Mouse (Mus musculus): ENCODE measurements around the gene Atxn7l2. TPM values are rescaled to one million over a fixed set of nuclear protein-coding genes. Genes with fewer than 3 reads are reported as not detected.
A peak's percentile ranks its signal among the peaks of the same experiment; 100 is the strongest.

Gene Atxn7l2
- total RNA-seq, 2 experiments from 2014 or later, result 30.6 to 32.8 TPM

GRCm38 (mm10) chr3:108225711-108226557, 15.2 kb upstream of the Atxn7l2 start:
- no peak for TF ChIP-seq CTCF (IDR thresholded peaks at IDR 0.05)
- DNase-seq (ENCODE audit: extremely low spot score in 1 of 2, low spot score in 2 of 2), result no peak
- Histone ChIP-seq H3K4me3 (peak overlapping the region; percentile 42), H3K27ac (no peak overlapping the region)
- intact Hi-C loops (cut with DNase I), result no loop called here

- H3K4me3 ChIP-seq, result no peak overlapping the region
- TF ChIP-seq CTCF (IDR thresholded peaks at IDR 0.05), result no peak
- no peak for DNase-seq (ENCODE audit: extremely low spot score in 1 of 2, low spot score in 2 of 2)
- no peak overlapping the region for H3K27ac ChIP-seq
- intact Hi-C loops (cut with DNase I), result no loop called here
Measured at GRCm38 (mm10) chr3:108220661-108221060, 9.9 kb upstream of the Atxn7l2 start.

DNA sequence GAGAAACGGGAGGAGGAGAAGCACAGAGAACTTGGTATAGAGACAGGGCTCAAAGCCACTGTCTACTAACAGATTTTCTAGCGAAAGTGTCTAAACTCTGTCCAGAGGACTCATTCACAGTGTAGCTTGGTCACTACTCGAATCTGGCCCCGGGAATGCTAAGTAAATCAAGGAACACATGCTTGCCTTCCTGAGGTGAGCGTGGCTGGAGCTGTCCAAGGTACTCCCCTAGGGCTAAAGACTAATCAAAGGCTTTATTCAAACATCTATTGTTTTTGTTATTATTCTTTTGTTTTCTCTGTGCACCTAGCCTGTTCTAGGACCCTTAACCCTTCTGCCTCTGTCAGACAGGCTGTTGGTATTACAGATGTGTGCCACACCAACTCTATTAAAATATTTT, 4.0 kb upstream of the Atxn7l2 start:
- Histone ChIP-seq H3K4me3 (no peak overlapping the region), H3K27ac (no peak overlapping the region)
- intact Hi-C loops (cut with DNase I), result no loop called here
- DNase-seq (ENCODE audit: extremely low spot score in 1 of 2, low spot score in 2 of 2), result no peak
- TF ChIP-seq CTCF (IDR thresholded peaks at IDR 0.05), result no peak

DNA sequence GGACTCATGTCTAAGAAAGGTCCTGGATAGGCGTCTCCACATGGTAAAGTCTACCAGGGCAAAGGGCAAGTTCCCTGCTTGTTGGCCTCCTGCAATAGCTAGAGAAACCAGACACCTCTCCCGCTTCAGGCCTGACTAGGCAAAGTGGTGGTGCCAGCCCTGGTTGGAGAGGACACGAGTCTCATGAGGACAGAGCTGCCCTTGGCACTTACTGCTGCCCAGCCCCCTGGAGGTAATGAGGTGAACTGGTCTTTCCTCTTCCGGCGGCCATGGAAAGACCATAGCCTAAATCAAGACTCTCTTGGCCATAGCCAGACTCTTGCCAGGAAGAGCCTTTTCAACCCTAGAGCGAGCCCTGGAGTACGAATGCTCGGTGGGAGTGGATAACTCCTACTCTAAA, 1.7 kb upstream of the Atxn7l2 start:
- no peak overlapping the region for H3K27ac ChIP-seq
- no peak for DNase-seq (ENCODE audit: extremely low spot score in 1 of 2, low spot score in 2 of 2)
- TF ChIP-seq CTCF (IDR thresholded peaks at IDR 0.05), result no peak; the same call in 1 of the 2 replicates
- intact Hi-C loops (cut with DNase I), result no loop called here
- no peak overlapping the region for H3K4me3 ChIP-seq

- Histone ChIP-seq H3K27ac (peak overlapping the region; percentile 100), H3K4me3 (no peak overlapping the region)
- TF ChIP-seq CTCF (IDR thresholded peaks at IDR 0.05), result no peak
- DNase-seq (ENCODE audit: extremely low spot score in 1 of 2, low spot score in 2 of 2), result no peak
- intact Hi-C loops (cut with DNase I), result loop anchor here (2.0 kb wide), 3 partner anchors 21 to 45 kb away; partner anchors contain the start of genes Amigo1 and Psma5
Measured at GRCm38 (mm10) chr3:108211845-108212244, 1.1 kb upstream of the Atxn7l2 start.

DNA sequence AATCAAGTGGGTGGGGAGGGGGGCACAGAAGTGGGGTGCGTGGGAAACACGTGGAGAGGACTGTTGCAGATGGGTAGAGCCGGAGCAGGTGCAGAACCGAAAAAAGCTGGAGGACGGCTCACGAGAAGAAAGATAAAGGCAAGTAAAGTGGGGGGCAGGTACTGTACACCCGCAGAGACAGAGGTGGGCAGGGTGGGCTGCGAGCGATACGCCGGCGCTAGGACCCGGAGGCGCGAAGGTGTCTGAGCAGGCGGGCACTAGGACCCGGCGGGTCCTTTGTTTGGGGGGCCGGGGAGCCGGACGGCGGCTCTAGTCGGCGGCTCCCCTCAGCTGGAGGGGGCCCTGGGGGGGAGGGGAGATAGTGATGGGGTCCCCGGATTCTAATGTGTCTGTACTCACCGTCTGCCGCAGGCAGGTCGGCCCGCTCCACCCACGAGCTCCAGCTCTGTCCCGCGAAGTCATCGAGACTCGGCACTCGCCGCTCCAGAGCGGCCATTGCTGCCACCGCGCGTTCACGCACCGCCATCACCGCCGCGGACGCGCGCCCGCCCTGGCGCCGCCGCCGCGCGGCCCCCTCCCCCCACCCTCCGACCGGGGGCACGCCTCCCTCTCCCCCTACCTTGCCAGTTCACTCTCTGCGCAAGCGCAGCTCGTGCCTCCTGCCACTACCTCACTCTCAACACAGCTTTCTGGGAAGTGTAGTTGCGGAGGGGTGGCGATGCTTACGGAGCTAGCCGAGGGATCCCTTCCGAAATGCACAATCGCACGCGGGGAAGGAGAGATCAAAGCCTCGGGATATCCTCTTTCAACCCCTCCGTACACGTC, 576 bp downstream of the Atxn7l2 start:
- Histone ChIP-seq H3K27ac (peak overlapping the region; percentile 100), H3K4me3 (peak overlapping the region; percentile 90)
- no peak for TF ChIP-seq CTCF (IDR thresholded peaks at IDR 0.05)
- DNase-seq (ENCODE audit: extremely low spot score in 1 of 2, low spot score in 2 of 2), result peak; percentile 92 to 93
- intact Hi-C loops (cut with DNase I), result loop anchor here (1.0 to 2.0 kb wide), 4 partner anchors 10 to 47 kb away; partner anchors contain the start of genes Amigo1 and Psma5

GRCm38 (mm10) chr3:108209536-108209935, 1.2 kb downstream of the Atxn7l2 start:
- intact Hi-C loops (cut with DNase I), result no loop called here
- no peak for TF ChIP-seq CTCF (IDR thresholded peaks at IDR 0.05)
- peak overlapping the region; percentile 100 for H3K27ac ChIP-seq
- peak overlapping the region; percentile 90 for H3K4me3 ChIP-seq
- peak in 1 of 2 experiments; percentile 13 for DNase-seq (ENCODE audit: extremely low spot score in 1 of 2, low spot score in 2 of 2)

DNA sequence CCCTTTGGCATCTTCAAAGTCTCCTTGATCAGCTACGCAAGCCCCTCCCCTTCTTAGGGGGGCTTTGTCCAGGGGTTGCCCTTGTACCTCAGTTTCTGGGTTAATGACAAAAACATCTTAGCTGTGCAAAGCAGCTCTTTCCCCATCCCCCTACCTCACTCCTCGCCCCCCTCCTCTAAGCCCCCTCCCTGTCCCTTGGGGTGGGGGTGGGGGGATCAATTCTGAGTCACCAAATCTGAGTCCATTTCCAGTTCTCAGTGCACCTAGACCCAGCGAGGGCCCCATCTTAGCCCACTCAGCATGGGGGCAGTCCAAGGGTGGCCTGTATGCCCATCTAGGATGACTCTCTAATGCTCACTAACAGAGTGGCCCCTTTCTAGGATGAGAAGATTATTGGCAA, 1.7 kb downstream of the Atxn7l2 start:
- DNase-seq (ENCODE audit: extremely low spot score in 1 of 2, low spot score in 2 of 2), result peak in 1 of 2 experiments; percentile 10
- intact Hi-C loops (cut with DNase I), result no loop called here
- TF ChIP-seq CTCF (IDR thresholded peaks at IDR 0.05), result no peak
- H3K4me3 ChIP-seq, result peak overlapping the region; percentile 90
- peak overlapping the region; percentile 100; the same call in 1 of the 2 replicates for H3K27ac ChIP-seq

DNA sequence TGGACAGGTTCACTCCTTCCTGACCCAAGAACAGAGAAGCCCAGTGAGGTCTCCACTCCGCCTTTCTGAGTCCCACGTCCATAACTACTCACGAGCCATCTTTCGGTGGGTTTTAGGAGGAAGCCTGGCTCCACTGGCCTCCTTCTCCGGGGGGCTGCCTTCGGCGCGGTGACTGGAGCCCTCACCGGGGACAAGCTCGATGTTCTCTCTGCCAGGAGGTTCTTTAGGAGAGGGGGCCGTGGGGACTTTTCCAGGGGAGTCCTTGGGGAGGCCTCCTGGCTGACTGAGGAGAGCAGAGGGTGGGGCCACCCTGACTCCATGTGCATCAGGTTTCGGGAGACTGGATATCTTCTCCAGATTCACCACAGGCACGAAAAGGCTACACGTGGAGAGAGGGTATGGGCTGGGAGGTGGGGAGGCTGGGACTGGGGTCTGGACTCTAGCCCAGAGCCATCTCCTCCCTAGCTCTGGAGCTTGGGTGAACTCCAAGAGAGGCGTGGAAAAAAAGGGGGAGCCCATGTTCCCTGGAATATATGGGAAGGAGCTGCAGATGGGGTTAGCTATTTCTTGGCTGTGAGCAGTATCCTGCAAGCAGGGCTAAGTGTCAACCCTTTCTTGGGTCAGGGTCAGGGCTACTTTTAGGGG, 3.9 kb downstream of the Atxn7l2 start:
- H3K4me3 ChIP-seq, result no peak overlapping the region
- peak in 1 of 2 experiments; percentile 18 for DNase-seq (ENCODE audit: extremely low spot score in 1 of 2, low spot score in 2 of 2)
- H3K27ac ChIP-seq, result peak overlapping the region; percentile 40
- TF ChIP-seq CTCF (IDR thresholded peaks at IDR 0.05), result no peak
- intact Hi-C loops (cut with DNase I), result no loop called here

- no peak overlapping the region for H3K27ac ChIP-seq
- no peak for TF ChIP-seq CTCF (IDR thresholded peaks at IDR 0.05)
- intact Hi-C loops (cut with DNase I), result no loop called here
- H3K4me3 ChIP-seq, result no peak overlapping the region
- no peak for DNase-seq (ENCODE audit: extremely low spot score in 1 of 2, low spot score in 2 of 2)
Measured at GRCm38 (mm10) chr3:108205601-108206000, 5.1 kb downstream of the Atxn7l2 start.

DNA sequence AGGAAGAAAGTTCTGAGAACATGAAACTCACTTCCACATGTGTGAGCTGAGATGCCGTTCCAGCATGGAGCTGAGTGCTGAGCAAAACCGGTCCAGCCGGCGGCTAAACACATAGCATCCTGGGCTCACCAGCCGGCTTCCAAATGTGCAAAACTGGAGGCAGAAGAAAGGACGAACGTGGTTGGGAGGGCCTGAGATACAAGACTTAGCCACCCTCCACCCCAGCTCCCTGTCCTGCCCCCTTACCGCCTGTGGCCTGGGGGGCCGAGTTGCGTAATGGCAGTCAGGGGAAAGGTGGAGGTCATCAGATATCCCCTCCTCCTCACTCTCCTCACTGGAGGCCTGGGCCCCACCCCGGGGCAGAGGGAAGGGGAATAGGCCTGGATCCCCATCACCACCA, 6.3 kb downstream of the Atxn7l2 start:
- TF ChIP-seq CTCF (IDR thresholded peaks at IDR 0.05), result no peak
- intact Hi-C loops (cut with DNase I), result loop anchor here (1.0 kb wide), 1 partner anchor 40 kb away; no protein-coding TSS in a partner anchor
- Histone ChIP-seq H3K27ac (peak overlapping the region; percentile 96), H3K4me3 (no peak overlapping the region)
- DNase-seq (ENCODE audit: extremely low spot score in 1 of 2, low spot score in 2 of 2), result peak in 1 of 2 experiments; percentile 17

All from left cerebral cortex, adult 2 months (tissue).